Mouse (Mus musculus) skeletal muscle tissue, adult 2 months (tissue): ENCODE results near the gene Gm10053.

Experiments
- DNase-seq: peaks from one replicate; pipeline ENCODE4 v3.0.0-alpha.2; 2012; ENCODE audit warnings: low read depth, low spot score

The Gm10053 gene

DNA sequence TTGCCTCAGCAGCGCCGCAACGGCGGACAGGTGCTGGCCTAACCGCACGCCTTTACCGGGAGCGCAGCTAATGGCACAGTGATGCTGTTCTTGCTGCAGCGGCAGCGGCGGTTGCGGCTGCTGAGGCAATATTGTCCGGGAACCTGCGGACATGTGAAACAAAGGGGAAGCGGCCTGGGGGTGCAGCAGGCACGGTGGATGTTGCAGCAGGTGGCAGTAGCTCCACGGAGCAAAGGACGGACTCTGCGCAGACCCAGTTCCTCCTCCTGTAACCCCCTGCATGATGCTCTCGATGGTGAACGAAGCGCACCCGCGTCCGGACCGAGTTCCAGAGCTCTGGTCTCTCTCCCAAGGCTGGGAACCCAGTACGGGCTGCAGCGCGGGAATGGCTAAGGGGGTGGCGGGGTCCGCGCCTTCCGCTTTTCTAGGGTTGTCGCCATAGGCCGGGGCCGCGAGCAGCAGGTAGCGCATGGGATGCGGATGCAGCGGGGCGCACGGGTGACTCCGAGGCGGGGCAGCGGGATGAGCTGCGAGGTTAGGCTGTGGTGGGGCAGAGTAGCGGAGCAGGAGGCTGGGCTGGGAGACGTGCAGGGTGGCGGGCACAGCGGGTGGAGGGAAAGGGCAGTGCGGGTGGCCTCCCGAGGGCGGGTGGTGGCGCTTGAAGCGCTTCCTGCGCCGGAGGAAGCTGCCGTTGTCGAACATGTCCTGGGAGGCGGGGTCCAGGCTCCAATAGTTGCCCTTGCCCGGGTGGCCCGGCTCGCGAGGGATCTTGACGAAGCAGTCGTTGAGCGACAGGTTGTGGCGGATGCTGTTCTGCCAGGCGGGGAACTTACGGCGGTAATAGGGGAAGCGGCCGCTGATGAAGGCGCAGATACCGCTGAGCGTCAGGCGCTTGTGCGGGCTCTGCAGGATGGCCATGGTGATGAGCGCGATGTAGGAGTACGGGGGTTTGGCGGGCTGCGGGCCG lies 24.4 kb downstream of the Gm10053 start:
- DNase-seq: no peak

GRCm38 (mm10) chr19:24900581-24901220 lies 25.2 kb downstream of the Gm10053 start, which contains the start of gene Foxd4:
Gene Foxd4, minus strand, starts transcription at chr19:24901197.
- DNase-seq: no peak

GRCm38 (mm10) chr19:24901666-24902065 lies 26.2 kb downstream of the Gm10053 start:
- DNase-seq: no peak

GRCm38 (mm10) chr19:24902256-24902655 lies 26.8 kb downstream of the Gm10053 start:
- no peak for DNase-seq

- DNase-seq: no peak
These were observed 27.3 kb downstream of the Gm10053 start for GRCm38 (mm10) chr19:24902821-24903220.

DNA sequence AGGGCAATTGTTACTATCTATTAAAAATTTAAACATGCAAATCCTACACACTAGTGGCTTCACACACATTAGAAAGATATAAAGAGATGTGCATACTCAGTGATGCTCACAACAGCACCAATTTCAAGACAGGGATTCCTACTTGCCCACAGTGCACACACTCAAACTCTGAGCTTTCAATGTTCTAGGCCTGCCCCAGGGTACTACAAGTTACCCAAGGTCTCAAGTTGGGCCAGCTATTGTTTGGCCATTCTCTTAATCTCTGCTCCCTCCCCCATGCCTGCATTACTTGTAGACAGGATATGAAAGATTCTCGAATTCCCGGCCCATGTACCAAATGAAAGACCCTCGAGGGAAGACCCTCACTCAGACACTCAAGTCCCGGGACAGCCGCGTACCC lies 32.2 kb downstream of the Gm10053 start:
- DNase-seq: no peak

- DNase-seq: no peak
These were observed 33.1 kb downstream of the Gm10053 start for GRCm38 (mm10) chr19:24908385-24909155.

GRCm38 (mm10) chr19:24920866-24921265 lies 45.4 kb downstream of the Gm10053 start:
- no peak for DNase-seq
